Mouse (Mus musculus): Measurements from ENCODE around the gene Usp17la. TPM values are rescaled to one million over a fixed set of nuclear protein-coding genes. Genes with fewer than 3 reads are reported as not detected.

The Usp17la gene
- polyA plus RNA-seq, 1 experiment from 2014 or later, result not detected

GRCm38 (mm10) chr7:104895852-104896251 is 39.0 kb downstream of the Usp17la start, which contains the start of gene Olfr666:
Olfr666 (minus strand) TSS chr7:104895952.
- DNase-seq (ENCODE audit: low spot score) (no peak), ATAC-seq (ENCODE audit: low FRiP score) (no peak)
- no peaks in the 10 kb centered on the region for H3K9me3 ChIP-seq (ENCODE audit: control insufficient read depth, low read length)
- H3K4me2 ChIP-seq (replicated peaks; ENCODE audit: low read depth, low read length), result no peak within 1 kb of the TSS
- WGBS, result 84% methylated on average over 2 of the region's 2 CpGs
- no peak within 1 kb of the TSS for H3K9ac ChIP-seq (ENCODE audit: low read depth, low read length)
- H3K27me3 ChIP-seq (ENCODE audit: control insufficient read depth, insufficient read depth, low read length), result no peaks in the 10 kb centered on the region
- H3K27ac ChIP-seq (ENCODE audit: low read depth, low read length), result no peak within 1 kb of the TSS
- no peaks in the 10 kb centered on the region for H3K36me3 ChIP-seq (ENCODE audit: control insufficient read depth, insufficient read depth, low read length)
- H3K4me3 ChIP-seq (ENCODE audit: low read depth, low read length), result no peak within 1 kb of the TSS
- H3K4me1 ChIP-seq (replicated peaks; ENCODE audit: control insufficient read depth, insufficient read depth, low read length), result no peaks in the 10 kb centered on the region

Other genes with a start within 250 kb of the Usp17la start
- not detected in 2 replicates for gene Olfr656, start 243.1 kb upstream of the Usp17la start, polyA plus RNA-seq (2014; fragmentation: Nextera tagmentation; extraction: Ambion mirVana)
- gene Olfr657, start 232.2 kb upstream of the Usp17la start, polyA plus RNA-seq (2014; fragmentation: Nextera tagmentation; extraction: Ambion mirVana), result not detected in 2 replicates
- not detected in 2 replicates for gene Olfr658, start 209.7 kb upstream of the Usp17la start, polyA plus RNA-seq (2014; fragmentation: Nextera tagmentation; extraction: Ambion mirVana)
- gene Olfr659, start 190.3 kb upstream of the Usp17la start, polyA plus RNA-seq (2014; fragmentation: Nextera tagmentation; extraction: Ambion mirVana), result not detected in 2 replicates
- gene Olfr661, start 170.5 kb upstream of the Usp17la start, polyA plus RNA-seq (2014; fragmentation: Nextera tagmentation; extraction: Ambion mirVana), result not detected in 2 replicates
- gene Usp17le, start 79.5 kb upstream of the Usp17la start, polyA plus RNA-seq (2014; fragmentation: Nextera tagmentation; extraction: Ambion mirVana), result not detected in 2 replicates
- gene Usp17lb, start 14.4 kb upstream of the Usp17la start, polyA plus RNA-seq (2014; fragmentation: Nextera tagmentation; extraction: Ambion mirVana), result not detected in 2 replicates
- not detected in 2 replicates for gene Olfr665, start 21.0 kb downstream of the Usp17la start, polyA plus RNA-seq (2014; fragmentation: Nextera tagmentation; extraction: Ambion mirVana)
- not detected in 2 replicates for gene Olfr666, start 38.9 kb downstream of the Usp17la start, polyA plus RNA-seq (2014; fragmentation: Nextera tagmentation; extraction: Ambion mirVana)
- gene Olfr667, start 64.5 kb downstream of the Usp17la start, polyA plus RNA-seq (2014; fragmentation: Nextera tagmentation; extraction: Ambion mirVana), result not detected in 2 replicates
- not detected in 2 replicates for gene Olfr668, start 71.0 kb downstream of the Usp17la start, polyA plus RNA-seq (2014; fragmentation: Nextera tagmentation; extraction: Ambion mirVana)
- gene Olfr669, start 77.2 kb downstream of the Usp17la start, polyA plus RNA-seq (2014; fragmentation: Nextera tagmentation; extraction: Ambion mirVana), result not detected in 2 replicates
- gene Olfr670, start 105.6 kb downstream of the Usp17la start, polyA plus RNA-seq (2014; fragmentation: Nextera tagmentation; extraction: Ambion mirVana), result not detected in 2 replicates
- gene Olfr671, start 122.1 kb downstream of the Usp17la start, polyA plus RNA-seq (2014; fragmentation: Nextera tagmentation; extraction: Ambion mirVana), result not detected in 2 replicates
- not detected in 2 replicates for gene Olfr672, start 145.0 kb downstream of the Usp17la start, polyA plus RNA-seq (2014; fragmentation: Nextera tagmentation; extraction: Ambion mirVana)
- not detected in 2 replicates for gene Olfr675, start 171.5 kb downstream of the Usp17la start, polyA plus RNA-seq (2014; fragmentation: Nextera tagmentation; extraction: Ambion mirVana)
- not detected in 2 replicates for gene Olfr676, start 175.7 kb downstream of the Usp17la start, polyA plus RNA-seq (2014; fragmentation: Nextera tagmentation; extraction: Ambion mirVana)
- gene Olfr677, start 194.4 kb downstream of the Usp17la start, polyA plus RNA-seq (2014; fragmentation: Nextera tagmentation; extraction: Ambion mirVana), result not detected in 2 replicates
- gene Olfr678, start 207.5 kb downstream of the Usp17la start, polyA plus RNA-seq (2014; fragmentation: Nextera tagmentation; extraction: Ambion mirVana), result not detected in 2 replicates
- gene Olfr679, start 224.2 kb downstream of the Usp17la start, polyA plus RNA-seq (2014; fragmentation: Nextera tagmentation; extraction: Ambion mirVana), result not detected in 2 replicates
- gene Olfr680-ps1, start 235.8 kb downstream of the Usp17la start, polyA plus RNA-seq (2014; fragmentation: Nextera tagmentation; extraction: Ambion mirVana), result not detected in 2 replicates

Measured in hindbrain, embryonic 11.5 days (tissue).